Mouse (Mus musculus) stomach, embryonic 16.5 days (tissue): ENCODE results near the gene 2010315B03Rik. TPM values are rescaled to one million over a fixed set of nuclear protein-coding genes. Genes with fewer than 3 reads are reported as not detected.

Experiments used
- polyA plus RNA-seq: library from polyadenylated mRNA; unstranded; fragments of >200 nt; fragmentation: Nextera tagmentation; extraction: Ambion mirVana; gene quantifications from 2 replicates; pipeline ENCODE4 v1.2.1, GENCODE M21; 2015

2010315B03Rik gene
- polyA plus RNA-seq, 1 experiment from 2014 or later, result 14.2 TPM

Other genes starting within 250 kb of the 2010315B03Rik start
- 4.2 and 8.5 TPM in 2 replicates for gene Ccr2, start 210.7 kb downstream of the 2010315B03Rik start, polyA plus RNA-seq
- 1.2 TPM in 2 replicates for gene Ccr5, start 191.2 kb downstream of the 2010315B03Rik start, polyA plus RNA-seq
- gene Ppp2r3d, start 164.2 kb upstream of the 2010315B03Rik start, polyA plus RNA-seq, result 81.1 and 86.7 TPM in 2 replicates
- gene Gm21836, start 181.1 kb upstream of the 2010315B03Rik start, polyA plus RNA-seq, result not detected in 2 replicates